Mouse (Mus musculus) stomach, embryonic 16.5 days (tissue): Measurements from ENCODE around the gene Grap. TPM values are rescaled to one million over a fixed set of nuclear protein-coding genes. Genes with fewer than 3 reads are reported as not detected.

Experiments
- ATAC-seq: fragments of 200-750 bp; cut with Nextera tagmentation; 2 replicates; pipeline ENCODE4 v1.8.0; 2017; ENCODE audit warnings: moderate number of reproducible peaks, moderate TSS enrichment; ENCODE audit not compliant: insufficient read depth, low FRiP score
- H3K27ac ChIP-seq: fragments of 300-500 bp; sonication (generic); 2 replicates; pipeline ENCODE4 v1.5.1; 2014; ENCODE audit warnings: low read length
- H3K27me3 ChIP-seq: fragments of 300-500 bp; sonication (generic); 2 replicates; pipeline ENCODE4 v1.6.1; 2014; ENCODE audit warnings: low read length, control low read depth, mixed read lengths; ENCODE audit not compliant: control insufficient read depth, insufficient read depth
- H3K36me3 ChIP-seq: fragments of 300-500 bp; sonication (generic); 2 replicates; pipeline ENCODE4 v1.6.1; 2014; ENCODE audit warnings: low read length; ENCODE audit not compliant: control insufficient read depth, insufficient read depth
- H3K4me1 ChIP-seq: fragments of 300-500 bp; sonication (generic); 2 replicates; pipeline ENCODE4 v1.6.1; 2014; ENCODE audit warnings: low read length, control low read depth, mixed read lengths; ENCODE audit not compliant: control insufficient read depth, insufficient read depth
- H3K4me2 ChIP-seq: fragments of 300-500 bp; sonication (generic); 2 replicates; pipeline ENCODE4 v1.6.1; 2014; ENCODE audit warnings: low read depth, low read length, mixed read lengths
- H3K4me3 ChIP-seq: fragments of 300-500 bp; sonication (generic); replicated peaks from 2 replicates; pipeline ENCODE4 v1.5.1; 2014; ENCODE audit warnings: mild to moderate bottlenecking, low read length
- H3K9ac ChIP-seq: fragments of 300-500 bp; sonication (generic); 2 replicates; pipeline ENCODE4 v1.6.1; 2014; ENCODE audit warnings: low read length
- H3K9me3 ChIP-seq: fragments of 300-500 bp; sonication (generic); replicated peaks from 2 replicates; pipeline ENCODE4 v1.6.1; 2016; ENCODE audit warnings: low read length, control low read depth; ENCODE audit not compliant: control insufficient read depth
- WGBS: fragments of 180-500 bp; shearing (Covaris S2); extraction: QIAGEN DNeasy Blood & Tissue Kit; methylation state at CpG from one replicate; pipeline ENCODE4 v1.1.7; 2014; 5-methylcytosine and 5-hydroxymethylcytosine counted together
- polyA plus RNA-seq: library from polyadenylated mRNA; unstranded; fragments of >200 nt; fragmentation: Nextera tagmentation; extraction: Ambion mirVana; gene quantifications from 2 replicates; pipeline ENCODE4 v1.2.1, GENCODE M21; 2015

Grap gene
- polyA plus RNA-seq, 1 experiment from 2014 or later = 9.2 TPM

GRCm38 (mm10) chr11:61699460-61699859, 46.4 kb downstream of the Grap start:
- Histone ChIP-seq H3K27me3 (no peaks in the 10 kb centered on the region), H3K9me3 (no peaks in the 10 kb centered on the region), H3K4me1 (peaks cover 5% of the 10 kb centered on the region; the same call in 1 of the 2 replicates), H3K36me3 (no peaks in the 10 kb centered on the region), H3K27ac (peak overlapping the region; percentile 47), H3K9ac (no peak overlapping the region), H3K4me2 (no peak overlapping the region), H3K4me3 (no peak overlapping the region)
- no peak for ATAC-seq
- WGBS = 69% methylated on average over 5 of the region's 5 CpGs

- Histone ChIP-seq H3K36me3 (no peaks in the 10 kb centered on the region), H3K27ac (peak overlapping the region; percentile 47), H3K27me3 (no peaks in the 10 kb centered on the region), H3K4me1 (peaks cover 5% of the 10 kb centered on the region; the same call in 1 of the 2 replicates), H3K4me3 (no peak overlapping the region), H3K9me3 (no peaks in the 10 kb centered on the region), H3K4me2 (no peak overlapping the region), H3K9ac (no peak overlapping the region)
- ATAC-seq = peak; percentile 65; the same call in 1 of the 2 replicates
- WGBS = 63% methylated on average over 4 of the region's 4 CpGs
Observed at GRCm38 (mm10) chr11:61699933-61700332, 46.9 kb downstream of the Grap start.

- H3K9ac ChIP-seq = no peak overlapping the region
- no peak overlapping the region for H3K4me2 ChIP-seq
- H3K36me3 ChIP-seq = no peaks in the 10 kb centered on the region
- ATAC-seq = no peak
- peaks cover 5% of the 10 kb centered on the region; the same call in 1 of the 2 replicates for H3K4me1 ChIP-seq
- no peaks in the 10 kb centered on the region for H3K9me3 ChIP-seq
- no peaks in the 10 kb centered on the region for H3K27me3 ChIP-seq
- H3K27ac ChIP-seq = no peak overlapping the region
- H3K4me3 ChIP-seq = no peak overlapping the region
- WGBS = 66% methylated on average over 5 of the region's 5 CpGs
Observed at GRCm38 (mm10) chr11:61701696-61702095, 48.6 kb downstream of the Grap start.

GRCm38 (mm10) chr11:61702494-61702893, 49.4 kb downstream of the Grap start:
- peaks cover 5% of the 10 kb centered on the region; the same call in 1 of the 2 replicates for H3K4me1 ChIP-seq
- H3K4me3 ChIP-seq = no peak overlapping the region
- no peak overlapping the region for H3K9ac ChIP-seq
- H3K27me3 ChIP-seq = no peaks in the 10 kb centered on the region
- 95% methylated on average over 5 of the region's 5 CpGs for WGBS
- no peaks in the 10 kb centered on the region for H3K36me3 ChIP-seq
- no peak overlapping the region for H3K27ac ChIP-seq
- no peak for ATAC-seq
- no peak overlapping the region for H3K4me2 ChIP-seq
- no peaks in the 10 kb centered on the region for H3K9me3 ChIP-seq

GRCm38 (mm10) chr11:61705581-61705980, 52.5 kb downstream of the Grap start:
- H3K36me3 ChIP-seq = no peaks in the 10 kb centered on the region
- no peaks in the 10 kb centered on the region for H3K4me1 ChIP-seq
- H3K27ac ChIP-seq = no peak overlapping the region
- 89% methylated on average over 2 of the region's 2 CpGs for WGBS
- H3K27me3 ChIP-seq = no peaks in the 10 kb centered on the region
- H3K4me2 ChIP-seq = no peak overlapping the region
- H3K9ac ChIP-seq = no peak overlapping the region
- no peak overlapping the region for H3K4me3 ChIP-seq
- H3K9me3 ChIP-seq = no peaks in the 10 kb centered on the region
- no peak for ATAC-seq

GRCm38 (mm10) chr11:61706232-61706631, 53.2 kb downstream of the Grap start:
- Histone ChIP-seq H3K9ac (no peak overlapping the region), H3K4me1 (no peaks in the 10 kb centered on the region), H3K9me3 (no peaks in the 10 kb centered on the region), H3K36me3 (no peaks in the 10 kb centered on the region), H3K4me3 (no peak overlapping the region), H3K27me3 (no peaks in the 10 kb centered on the region), H3K4me2 (no peak overlapping the region), H3K27ac (no peak overlapping the region)
- ATAC-seq = no peak
- 54% methylated on average over 4 of the region's 4 CpGs for WGBS

GRCm38 (mm10) chr11:61708928-61709327, 55.9 kb downstream of the Grap start:
- no peak overlapping the region for H3K4me2 ChIP-seq
- no peaks in the 10 kb centered on the region for H3K36me3 ChIP-seq
- H3K27me3 ChIP-seq = no peaks in the 10 kb centered on the region
- H3K9ac ChIP-seq = no peak overlapping the region
- peak overlapping the region; percentile 22; the same call in 1 of the 2 replicates for H3K27ac ChIP-seq
- H3K4me3 ChIP-seq = no peak overlapping the region
- no peaks in the 10 kb centered on the region for H3K4me1 ChIP-seq
- no peak for ATAC-seq
- H3K9me3 ChIP-seq = no peaks in the 10 kb centered on the region
- 63% methylated on average over 3 of the region's 3 CpGs for WGBS

- Histone ChIP-seq H3K9me3 (no peaks in the 10 kb centered on the region), H3K4me1 (no peaks in the 10 kb centered on the region), H3K4me2 (no peak overlapping the region), H3K27me3 (no peaks in the 10 kb centered on the region; the same call in 1 of the 2 replicates), H3K27ac (no peak overlapping the region), H3K9ac (no peak overlapping the region), H3K4me3 (no peak overlapping the region), H3K36me3 (no peaks in the 10 kb centered on the region)
- ATAC-seq = no peak
- WGBS = 60% methylated on average over 15 of the region's 15 CpGs
Observed at GRCm38 (mm10) chr11:61713157-61713855, 60.2 kb downstream of the Grap start.

GRCm38 (mm10) chr11:61714346-61715117, 61.5 kb downstream of the Grap start:
- H3K27ac ChIP-seq = no peak overlapping the region
- ATAC-seq = peak; percentile 67
- no peaks in the 10 kb centered on the region for H3K36me3 ChIP-seq
- 50% methylated on average over 11 of the region's 11 CpGs for WGBS
- H3K27me3 ChIP-seq = no peaks in the 10 kb centered on the region; the same call in 1 of the 2 replicates
- H3K9ac ChIP-seq = no peak overlapping the region
- no peaks in the 10 kb centered on the region for H3K4me1 ChIP-seq
- no peaks in the 10 kb centered on the region for H3K9me3 ChIP-seq
- no peak overlapping the region for H3K4me2 ChIP-seq
- H3K4me3 ChIP-seq = no peak overlapping the region
